Mouse (Mus musculus): ENCODE measurements around the gene Garnl3. TPM values are rescaled to one million over a fixed set of nuclear protein-coding genes. Genes with fewer than 3 reads are reported as not detected.
A peak's percentile ranks its signal among the peaks of the same experiment; 100 is the strongest.

Garnl3 gene
- total and polyA plus RNA-seq, 3 experiments = 2.3 to 3.8 (median 3.6) TPM

- Histone ChIP-seq H3K4me1 (ENCODE audit: control insufficient read depth, insufficient read depth, low read length) (peaks cover 20% of the 10 kb centered on the region), H3K9ac (ENCODE audit: low read depth, low read length) (no peak overlapping the region), H3K27ac (no peak overlapping the region), H3K4me3 (no peak overlapping the region), H3K27me3 (ENCODE audit: control insufficient read depth, insufficient read depth, low read length) (no peaks in the 10 kb centered on the region), H3K79me2 (replicated peaks; ENCODE audit: control insufficient read depth, insufficient read depth, low read length) (no peaks in the 10 kb centered on the region), H3K36me3 (ENCODE audit: control insufficient read depth, insufficient read depth, low read length) (no peaks in the 10 kb centered on the region)
- TF ChIP-seq CTCF (IDR thresholded peaks at IDR 0.05) (no peak), EP300 (IDR thresholded peaks at IDR 0.05; ENCODE audit: insufficient read depth, low read depth, low read length) (no peak), POLR2A (IDR thresholded peaks at IDR 0.05; ENCODE audit: insufficient read depth, low read depth, low read length) (no peak)
- intact Hi-C loops (cut with DNase I) = no loop called here
- no peak for DNase-seq
- 55% methylated on average over 10 of the region's 10 CpGs for WGBS
These were observed 166.6 kb downstream of the Garnl3 start for GRCm38 (mm10) chr2:32964659-32965457.

- Histone ChIP-seq H3K4me3 (no peak overlapping the region), H3K79me2 (replicated peaks; ENCODE audit: control insufficient read depth, insufficient read depth, low read length) (no peaks in the 10 kb centered on the region), H3K36me3 (ENCODE audit: control insufficient read depth, insufficient read depth, low read length) (no peaks in the 10 kb centered on the region), H3K4me1 (ENCODE audit: control insufficient read depth, insufficient read depth, low read length) (peaks cover 17% of the 10 kb centered on the region), H3K27me3 (ENCODE audit: control insufficient read depth, insufficient read depth, low read length) (no peaks in the 10 kb centered on the region), H3K27ac (no peak overlapping the region), H3K9ac (ENCODE audit: low read depth, low read length) (no peak overlapping the region)
- DNase-seq = no peak
- WGBS = 78% methylated on average over 1 of the region's 1 CpGs
- no peak for TF ChIP-seq CTCF (IDR thresholded peaks at IDR 0.05)
- no peak for TF ChIP-seq POLR2A (IDR thresholded peaks at IDR 0.05; ENCODE audit: insufficient read depth, low read depth, low read length)
- no peak for TF ChIP-seq EP300 (IDR thresholded peaks at IDR 0.05; ENCODE audit: insufficient read depth, low read depth, low read length)
- intact Hi-C loops (cut with DNase I) = no loop called here
These were observed 167.5 kb downstream of the Garnl3 start for GRCm38 (mm10) chr2:32963981-32964380.

- Histone ChIP-seq H3K36me3 (ENCODE audit: control insufficient read depth, insufficient read depth, low read length) (no peaks in the 10 kb centered on the region), H3K79me2 (replicated peaks; ENCODE audit: control insufficient read depth, insufficient read depth, low read length) (no peaks in the 10 kb centered on the region), H3K27me3 (ENCODE audit: control insufficient read depth, insufficient read depth, low read length) (no peaks in the 10 kb centered on the region), H3K27ac (no peak overlapping the region), H3K4me1 (ENCODE audit: control insufficient read depth, insufficient read depth, low read length) (peaks cover 15% of the 10 kb centered on the region), H3K9ac (ENCODE audit: low read depth, low read length) (no peak overlapping the region), H3K4me3 (no peak overlapping the region)
- WGBS = 66% methylated on average over 4 of the region's 4 CpGs
- TF ChIP-seq EP300 (IDR thresholded peaks at IDR 0.05; ENCODE audit: insufficient read depth, low read depth, low read length) = no peak
- TF ChIP-seq POLR2A (IDR thresholded peaks at IDR 0.05; ENCODE audit: insufficient read depth, low read depth, low read length) = no peak
- TF ChIP-seq CTCF (IDR thresholded peaks at IDR 0.05) = no peak
- no peak for DNase-seq
- intact Hi-C loops (cut with DNase I) = no loop called here
These were observed 167.9 kb downstream of the Garnl3 start for GRCm38 (mm10) chr2:32963544-32963943.

GRCm38 (mm10) chr2:32962875-32963220 lies 168.6 kb downstream of the Garnl3 start:
- Histone ChIP-seq H3K4me3 (peak overlapping the region; percentile 75), H3K9ac (ENCODE audit: low read depth, low read length) (no peak overlapping the region), H3K36me3 (ENCODE audit: control insufficient read depth, insufficient read depth, low read length) (no peaks in the 10 kb centered on the region), H3K4me1 (ENCODE audit: control insufficient read depth, insufficient read depth, low read length) (peaks cover 8% of the 10 kb centered on the region), H3K79me2 (replicated peaks; ENCODE audit: control insufficient read depth, insufficient read depth, low read length) (no peaks in the 10 kb centered on the region), H3K27me3 (ENCODE audit: control insufficient read depth, insufficient read depth, low read length) (no peaks in the 10 kb centered on the region), H3K27ac (no peak overlapping the region)
- WGBS = 18% methylated on average over 9 of the region's 9 CpGs
- intact Hi-C loops (cut with DNase I) = no loop called here
- no peak for TF ChIP-seq EP300 (IDR thresholded peaks at IDR 0.05; ENCODE audit: insufficient read depth, low read depth, low read length)
- no peak for TF ChIP-seq CTCF (IDR thresholded peaks at IDR 0.05)
- TF ChIP-seq POLR2A (IDR thresholded peaks at IDR 0.05; ENCODE audit: insufficient read depth, low read depth, low read length) = no peak
- DNase-seq = no peak

GRCm38 (mm10) chr2:32962062-32962874 lies 169.2 kb downstream of the Garnl3 start:
- TF ChIP-seq POLR2A (IDR thresholded peaks at IDR 0.05; ENCODE audit: insufficient read depth, low read depth, low read length) (no peak), EP300 (IDR thresholded peaks at IDR 0.05; ENCODE audit: insufficient read depth, low read depth, low read length) (no peak), CTCF (IDR thresholded peaks at IDR 0.05) (no peak)
- peak overlapping the region; percentile 71 for H3K9ac ChIP-seq (ENCODE audit: low read depth, low read length)
- peak overlapping the region; percentile 75 for H3K4me3 ChIP-seq
- WGBS = 4% methylated on average over 33 of the region's 33 CpGs
- H3K27ac ChIP-seq = peak overlapping the region; percentile 55
- no peaks in the 10 kb centered on the region for H3K36me3 ChIP-seq (ENCODE audit: control insufficient read depth, insufficient read depth, low read length)
- intact Hi-C loops (cut with DNase I) = no loop called here
- H3K79me2 ChIP-seq (replicated peaks; ENCODE audit: control insufficient read depth, insufficient read depth, low read length) = no peaks in the 10 kb centered on the region
- no peak for DNase-seq
- H3K4me1 ChIP-seq (ENCODE audit: control insufficient read depth, insufficient read depth, low read length) = peaks cover 5% of the 10 kb centered on the region
- no peaks in the 10 kb centered on the region for H3K27me3 ChIP-seq (ENCODE audit: control insufficient read depth, insufficient read depth, low read length)
